Mouse (Mus musculus) intestine, postnatal 0 days (tissue): Measurements from ENCODE around the gene Fndc10. TPM values are rescaled to one million over a fixed set of nuclear protein-coding genes. Genes with fewer than 3 reads are reported as not detected.

ENCODE experiments used
- ATAC-seq: fragments of 200-750 bp; cut with Nextera tagmentation; 2 replicates; pipeline ENCODE4 v1.8.0; 2017; ENCODE audit warnings: mild to moderate bottlenecking, moderate TSS enrichment, moderate library complexity
- H3K27ac ChIP-seq: fragments of 300-500 bp; sonication (generic); 2 replicates; pipeline ENCODE4 v1.5.1; 2014; ENCODE audit warnings: mild to moderate bottlenecking, low read depth, low read length, moderate library complexity
- H3K27me3 ChIP-seq: fragments of 300-500 bp; sonication (generic); replicated peaks from 2 replicates; pipeline ENCODE4 v1.6.1; 2014; ENCODE audit warnings: low read length, mixed read lengths; ENCODE audit not compliant: control insufficient read depth, insufficient read depth
- H3K36me3 ChIP-seq: fragments of 300-500 bp; sonication (generic); 2 replicates; pipeline ENCODE4 v1.6.1; 2014; ENCODE audit warnings: mild to moderate bottlenecking, moderate library complexity; ENCODE audit not compliant: control insufficient read depth, insufficient read depth
- H3K4me1 ChIP-seq: fragments of 300-500 bp; sonication (generic); replicated peaks from 2 replicates; pipeline ENCODE4 v1.6.1; 2014; ENCODE audit warnings: antibody characterized with exemption, low read length, mixed read lengths; ENCODE audit not compliant: control insufficient read depth, insufficient read depth
- H3K4me2 ChIP-seq: fragments of 300-500 bp; sonication (generic); replicated peaks from 2 replicates; pipeline ENCODE4 v1.6.1; 2014; ENCODE audit warnings: low read depth, mild to moderate bottlenecking, moderate library complexity
- H3K4me3 ChIP-seq: fragments of 300-500 bp; sonication (generic); 2 replicates; pipeline ENCODE4 v1.5.1; 2014; ENCODE audit warnings: low read depth, low read length
- H3K9ac ChIP-seq: fragments of 300-500 bp; sonication (generic); 2 replicates; pipeline ENCODE4 v1.6.1; 2014; ENCODE audit warnings: mild to moderate bottlenecking, low read depth, low read length
- H3K9me3 ChIP-seq: fragments of 300-500 bp; sonication (generic); 2 replicates; pipeline ENCODE4 v1.6.1; 2016; ENCODE audit warnings: mixed run types; ENCODE audit not compliant: control insufficient read depth
- CTCF ChIP-seq: sonication (generic); IDR thresholded peaks from 2 replicates; pipeline ENCODE4 v1.5.1; 2016; ENCODE audit warnings: low read depth, mild to moderate bottlenecking, control low read depth, antibody characterized with exemption, moderate library complexity
- WGBS: fragments of 180-500 bp; shearing (Covaris S2); extraction: QIAGEN DNeasy Blood & Tissue Kit; methylation state at CpG from one replicate; pipeline ENCODE4 v1.1.7; 2014; 5-methylcytosine and 5-hydroxymethylcytosine counted together
- polyA plus RNA-seq: library from polyadenylated mRNA; unstranded; fragments of >200 nt; fragmentation: Nextera tagmentation; extraction: Ambion mirVana; gene quantifications from 2 replicates; pipeline ENCODE4 v1.2.1, GENCODE M21; 2015

Gene Fndc10
- polyA plus RNA-seq, 1 experiment from 2014 or later: 5.5 TPM

DNA sequence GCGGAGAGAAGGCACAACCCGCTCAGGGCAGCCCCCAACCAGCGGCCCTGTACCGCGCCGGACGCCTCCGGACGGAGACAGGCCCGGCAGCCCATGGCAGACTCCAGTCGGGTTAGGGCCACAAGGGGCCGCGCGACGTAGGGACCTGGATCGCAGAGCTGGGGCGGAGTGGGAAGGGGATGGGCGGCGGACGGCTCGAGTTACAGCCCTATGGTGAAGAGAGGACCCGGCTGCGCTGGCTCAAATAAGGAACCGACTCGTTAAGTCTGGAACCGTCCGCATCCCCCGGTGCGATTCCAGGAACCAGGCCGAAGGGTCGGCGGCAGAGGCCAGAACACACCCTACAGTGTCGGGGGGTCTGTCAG, 41.1 kb upstream of the Fndc10 start, which contains the start of gene Mmp23:
Gene Mmp23, minus strand, starts transcription at position 299 of the 365 bp plus-strand sequence.
- TF ChIP-seq CTCF: peak; percentile 50
- H3K27ac ChIP-seq: peak within 1 kb of the TSS; percentile 74
- no peak for ATAC-seq
- peaks cover 53% of the 10 kb centered on the region for H3K36me3 ChIP-seq
- H3K4me1 ChIP-seq: peaks cover 17% of the 10 kb centered on the region
- 2% methylated on average over 33 of the region's 33 CpGs for WGBS
- H3K9ac ChIP-seq: peak within 1 kb of the TSS; percentile 64
- H3K9me3 ChIP-seq: no peaks in the 10 kb centered on the region
- peak within 1 kb of the TSS; percentile 43 for H3K4me3 ChIP-seq
- H3K27me3 ChIP-seq: 0 out of 2 replicates have a peak, but pooled peaks cover 10% of the 10 kb centered on the region
- H3K4me2 ChIP-seq: peak within 1 kb of the TSS; percentile 89

GRCm38 (mm10) chr4:155653451-155654182, 40.5 kb upstream of the Fndc10 start:
- Histone ChIP-seq H3K4me1 (peaks cover 17% of the 10 kb centered on the region), H3K27ac (0 out of 2 replicates have a peak overlapping the region, but pooled peaks have one; percentile 41), H3K9ac (peak overlapping the region; percentile 64), H3K4me3 (peak overlapping the region; percentile 43), H3K4me2 (peak overlapping the region; percentile 89), H3K9me3 (no peaks in the 10 kb centered on the region), H3K27me3 (0 out of 2 replicates have a peak, but pooled peaks cover 10% of the 10 kb centered on the region), H3K36me3 (peaks cover 53% of the 10 kb centered on the region)
- no peak; the same call in 1 of the 2 replicates for ATAC-seq
- TF ChIP-seq CTCF: peak; percentile 46
- 4% methylated on average over 31 of the region's 31 CpGs for whole genome bisulfite sequencing

DNA sequence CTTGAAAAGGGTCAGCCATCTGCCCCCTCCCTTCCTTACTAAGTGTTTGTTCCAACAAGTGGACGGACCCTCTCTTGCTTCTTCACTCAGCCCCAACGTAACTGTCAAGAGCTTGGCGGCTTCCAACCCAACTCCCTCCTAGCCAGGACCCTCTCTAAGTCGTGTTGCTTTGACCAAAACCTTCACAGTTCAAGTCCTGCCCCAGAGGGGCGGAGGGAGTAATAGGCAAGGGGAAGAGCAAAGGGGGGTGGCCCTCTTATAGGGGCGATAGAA, 40.0 kb upstream of the Fndc10 start:
- 6% methylated on average over 6 of the region's 6 CpGs for WGBS
- H3K4me2 ChIP-seq: peak overlapping the region; percentile 89
- H3K36me3 ChIP-seq: peaks cover 51% of the 10 kb centered on the region
- peaks cover 17% of the 10 kb centered on the region for H3K4me1 ChIP-seq
- no peaks in the 10 kb centered on the region for H3K9me3 ChIP-seq
- H3K4me3 ChIP-seq: peak overlapping the region; percentile 43
- TF ChIP-seq CTCF: no peak
- H3K27ac ChIP-seq: 0 out of 2 replicates have a peak overlapping the region, but pooled peaks have one; percentile 74
- 0 out of 2 replicates have a peak, but pooled peaks cover 10% of the 10 kb centered on the region for H3K27me3 ChIP-seq
- ATAC-seq: no peak
- H3K9ac ChIP-seq: peak overlapping the region; percentile 60

GRCm38 (mm10) chr4:155654456-155655298, 39.5 kb upstream of the Fndc10 start:
- peaks cover 17% of the 10 kb centered on the region for H3K4me1 ChIP-seq
- peak overlapping the region; percentile 74 for H3K27ac ChIP-seq
- WGBS: 2% methylated on average over 52 of the region's 52 CpGs
- peaks cover 50% of the 10 kb centered on the region for H3K36me3 ChIP-seq
- TF ChIP-seq CTCF: peak; percentile 48
- H3K9me3 ChIP-seq: no peaks in the 10 kb centered on the region
- peak overlapping the region; percentile 43 for H3K4me3 ChIP-seq
- H3K4me2 ChIP-seq: peak overlapping the region; percentile 89
- ATAC-seq: peak; percentile 65
- 0 out of 2 replicates have a peak, but pooled peaks cover 10% of the 10 kb centered on the region for H3K27me3 ChIP-seq
- H3K9ac ChIP-seq: peak overlapping the region; percentile 60

DNA sequence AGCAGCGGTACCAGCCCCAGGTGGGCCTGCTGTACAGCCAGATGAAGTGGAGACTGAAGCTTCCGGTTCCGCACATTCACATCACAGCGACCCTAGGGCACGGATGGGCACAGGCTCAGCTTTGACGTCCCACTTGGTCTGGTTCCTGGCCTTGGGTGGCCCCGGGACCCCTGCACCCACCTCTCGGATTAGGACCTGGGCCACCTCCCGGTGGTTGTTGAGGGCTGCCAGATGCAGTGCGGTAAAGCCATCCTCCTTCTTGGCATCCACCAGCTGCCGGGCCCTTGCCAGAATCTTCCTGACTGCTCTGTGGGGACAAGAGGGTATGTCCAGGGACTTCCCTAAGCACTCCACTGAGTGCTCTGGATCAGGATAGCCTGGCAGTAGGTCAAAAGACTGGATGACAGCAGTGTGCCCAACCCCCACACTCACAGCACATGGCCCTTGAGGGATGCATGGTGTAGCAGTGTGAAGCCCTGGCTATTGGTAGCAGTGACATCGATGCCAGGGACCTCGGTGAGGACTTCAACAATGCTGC, 37.9 kb upstream of the Fndc10 start:
- H3K27me3 ChIP-seq: 0 out of 2 replicates have a peak, but pooled peaks cover 10% of the 10 kb centered on the region
- peaks cover 17% of the 10 kb centered on the region for H3K4me1 ChIP-seq
- no peak overlapping the region for H3K9ac ChIP-seq
- no peak overlapping the region for H3K27ac ChIP-seq
- no peaks in the 10 kb centered on the region for H3K9me3 ChIP-seq
- peaks cover 41% of the 10 kb centered on the region; the same call in 1 of the 2 replicates for H3K36me3 ChIP-seq
- 92% methylated on average over 13 of the region's 13 CpGs for WGBS
- H3K4me3 ChIP-seq: no peak overlapping the region
- TF ChIP-seq CTCF: no peak
- ATAC-seq: no peak
- H3K4me2 ChIP-seq: no peak overlapping the region

DNA sequence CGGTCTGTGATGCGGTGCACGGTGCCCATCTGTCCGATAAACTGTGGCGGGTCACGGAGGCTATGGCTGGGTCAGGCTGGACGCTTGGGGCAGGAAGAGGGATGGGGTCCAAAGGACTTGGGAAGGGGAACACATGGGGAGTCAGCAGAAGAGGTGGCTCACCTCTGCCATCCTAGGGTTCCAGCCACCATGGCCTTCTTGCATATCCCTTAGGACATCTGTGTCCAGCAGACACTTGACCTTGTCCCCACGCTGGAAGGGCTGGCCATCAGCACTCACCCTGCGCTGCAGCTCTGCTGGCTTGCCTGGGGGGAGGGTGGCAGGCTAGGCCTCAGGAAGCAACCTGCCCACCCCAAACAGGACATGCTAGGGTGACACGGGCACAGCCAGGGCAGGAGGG, 35.2 kb upstream of the Fndc10 start:
- no peaks in the 10 kb centered on the region for H3K27me3 ChIP-seq
- no peaks in the 10 kb centered on the region for H3K9me3 ChIP-seq
- peaks cover 51% of the 10 kb centered on the region; the same call in 1 of the 2 replicates for H3K36me3 ChIP-seq
- no peak for ATAC-seq
- H3K27ac ChIP-seq: no peak overlapping the region
- 87% methylated on average over 10 of the region's 10 CpGs for WGBS
- TF ChIP-seq CTCF: no peak
- H3K9ac ChIP-seq: no peak overlapping the region
- H3K4me3 ChIP-seq: no peak overlapping the region
- H3K4me1 ChIP-seq: peaks cover 6% of the 10 kb centered on the region
- H3K4me2 ChIP-seq: no peak overlapping the region
